Mouse (Mus musculus): ENCODE results near the gene Axin1. TPM values are rescaled to one million over a fixed set of nuclear protein-coding genes. Genes with fewer than 3 reads are reported as not detected.
"Not testable (repeated sequence)": the region's sequence is repeated elsewhere in the genome, so short reads cannot be mapped to it uniquely, and the experiment has no call there.

The Axin1 gene
- total and polyA plus RNA-seq, 3 experiments = 27.8 to 38.8 (median 28.5) TPM

DNA sequence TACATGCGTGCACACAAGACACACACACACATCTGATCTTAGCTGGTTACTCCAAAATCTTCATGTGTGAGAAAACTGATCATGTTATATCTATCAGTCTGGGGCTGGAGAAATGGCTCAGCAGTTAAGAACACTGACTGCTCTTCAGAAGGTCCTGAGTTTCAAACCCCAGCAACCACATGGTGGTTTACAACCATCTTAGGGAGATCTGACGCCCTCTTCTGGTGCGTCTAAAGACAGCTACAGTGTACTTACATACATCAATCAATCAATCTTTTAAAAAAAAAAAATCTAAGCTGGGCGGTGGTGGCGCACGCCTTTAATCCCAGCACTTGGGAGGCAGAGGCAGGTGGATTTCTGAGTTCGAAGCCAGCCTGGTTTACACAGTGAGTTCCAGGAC, 53.0 kb downstream of the Axin1 start:
- H3K27ac ChIP-seq (ENCODE audit: insufficient read depth, low read depth); H3K27me3 ChIP-seq (replicated peaks); H3K4me1 ChIP-seq (ENCODE audit: control insufficient read depth in 1 of 2, insufficient read depth in 2 of 2); H3K9ac ChIP-seq (ENCODE audit: insufficient read depth, low read depth); H3K4me2 ChIP-seq (ENCODE audit: insufficient read depth, low read depth, poor library complexity, severe bottlenecking); H3K9me3 ChIP-seq (replicated peaks; ENCODE audit: low read length); H3K79me2 ChIP-seq (replicated peaks; ENCODE audit: control insufficient read depth, extremely low read depth, insufficient read depth, poor library complexity, severe bottlenecking); DNase-seq (ENCODE audit: extremely low read depth); H3K4me3 ChIP-seq (replicated peaks in 1 of 3; ENCODE audit: low read depth in 2 of 3, low read length in 2 of 3, poor library complexity in 1 of 3); dilution Hi-C loops (cut with MboI; ENCODE audit: extremely low pct_ligation_motif_present, extremely low pct_unique_long_range_greater_than_20kb, low sequenced_read_pairs): not testable (repeated sequence)
- TF ChIP-seq CTCF (conservative IDR thresholded peaks at IDR 0.05 in 1 of 2, IDR thresholded peaks at IDR 0.05 in 1 of 2; ENCODE audit: low read depth in 2 of 2, low read length in 2 of 2) = peak in 1 of 2 experiments; percentile 24; a peak in 1 of 4 replicates
- 0 out of 2 replicates have a peak, but pooled peaks have one; percentile 18 for TF ChIP-seq MYC (IDR thresholded peaks at IDR 0.05; ENCODE audit: low read depth, low read length)
- H3K36me3 ChIP-seq (replicated peaks in 1 of 2; ENCODE audit: control insufficient read depth in 1 of 2, insufficient read depth in 1 of 2, low read length in 1 of 2) = peaks cover 77 to 94% of the 10 kb centered on the region in 2 experiments
- in situ Hi-C loops (cut with MboI; ENCODE audit: low pct_ligation_motif_present, low pct_unique_long_range_greater_than_20kb, low sequenced_read_pairs) = loop anchor here (5.0 kb wide), 1 partner anchor 51 kb away; the partner anchor contains the start of gene Fam234a

DNA sequence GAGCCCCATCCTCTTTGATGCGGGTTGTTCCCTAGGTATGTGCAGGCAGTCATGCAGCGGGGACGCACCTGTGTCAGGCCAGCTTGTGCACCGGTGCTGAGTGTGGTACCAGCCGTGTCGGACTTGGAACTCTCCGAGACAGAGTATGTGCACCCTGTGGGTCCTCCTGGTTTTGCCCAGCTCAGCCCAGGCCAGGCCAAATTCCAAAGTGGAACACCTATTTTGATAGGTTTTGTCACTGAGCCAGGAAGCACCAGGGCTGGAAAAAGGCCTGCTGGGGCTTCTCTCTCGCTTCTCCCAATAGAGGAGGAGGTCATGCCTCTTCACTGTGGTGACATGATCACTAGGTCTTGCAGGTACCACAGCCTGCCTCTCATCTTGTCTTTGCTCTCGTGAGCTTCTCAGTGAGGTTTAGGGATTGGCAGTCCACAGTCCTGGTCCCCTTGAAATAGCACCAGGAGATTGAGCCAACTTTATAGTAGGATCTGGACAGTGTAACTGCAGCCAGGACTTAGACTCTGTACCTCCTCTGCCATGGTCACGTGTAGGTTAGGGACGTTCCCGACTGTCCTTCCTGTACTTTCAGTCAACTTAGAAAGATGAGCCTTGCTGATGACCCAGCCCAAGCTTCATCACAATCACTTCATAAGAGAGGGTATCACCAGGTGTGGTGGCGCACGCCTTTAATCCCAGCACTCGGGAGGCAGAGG, 54.1 kb downstream of the Axin1 start:
- in situ Hi-C loops (cut with MboI; ENCODE audit: low pct_ligation_motif_present, low pct_unique_long_range_greater_than_20kb, low sequenced_read_pairs) = loop anchor here (5.0 kb wide), 1 partner anchor 50 kb away; the partner anchor contains the start of gene Fam234a
- Histone ChIP-seq H3K27me3 (replicated peaks) (no peaks in the 10 kb centered on the region), H3K4me2 (ENCODE audit: insufficient read depth, low read depth, poor library complexity, severe bottlenecking) (no peak overlapping the region), H3K4me1 (ENCODE audit: control insufficient read depth in 1 of 2, insufficient read depth in 2 of 2) (no peaks in the 10 kb centered on the region), H3K9ac (ENCODE audit: insufficient read depth, low read depth) (no peak overlapping the region), H3K9me3 (replicated peaks; ENCODE audit: low read length) (no peaks in the 10 kb centered on the region), H3K4me3 (replicated peaks in 1 of 3; ENCODE audit: low read depth in 2 of 3, low read length in 2 of 3, poor library complexity in 1 of 3) (no peak overlapping the region), H3K27ac (ENCODE audit: insufficient read depth, low read depth) (no peak overlapping the region), H3K36me3 (replicated peaks in 1 of 2; ENCODE audit: control insufficient read depth in 1 of 2, insufficient read depth in 1 of 2, low read length in 1 of 2) (peaks cover 84 to 94% of the 10 kb centered on the region in 2 experiments), H3K79me2 (replicated peaks; ENCODE audit: control insufficient read depth, extremely low read depth, insufficient read depth, poor library complexity, severe bottlenecking) (no peaks in the 10 kb centered on the region)
- DNase-seq (ENCODE audit: extremely low read depth) = no peak
- dilution Hi-C loops (cut with MboI; ENCODE audit: extremely low pct_ligation_motif_present, extremely low pct_unique_long_range_greater_than_20kb, low sequenced_read_pairs) = no loop called here
- TF ChIP-seq ZMIZ1 (IDR thresholded peaks at IDR 0.05; ENCODE audit: low read depth, low read length) = no peak
- no peak for TF ChIP-seq E2F4 (IDR thresholded peaks at IDR 0.05; ENCODE audit: insufficient replicate concordance, low read depth, low read length)
- no peak for TF ChIP-seq POLR2A (IDR thresholded peaks at IDR 0.05; ENCODE audit: low read depth, low read length)
- no peak for TF ChIP-seq MEF2A (IDR thresholded peaks at IDR 0.05; ENCODE audit: borderline replicate concordance, low read depth, low read length)
- TF ChIP-seq NELFE (IDR thresholded peaks at IDR 0.05; ENCODE audit: low read depth, low read length) = no peak
- TF ChIP-seq SIN3A (IDR thresholded peaks at IDR 0.05; ENCODE audit: low read length) = no peak
- no peak for TF ChIP-seq ETS1 (conservative IDR thresholded peaks at IDR 0.05; ENCODE audit: low read depth, low read length)
- TF ChIP-seq RAD21 (IDR thresholded peaks at IDR 0.05; ENCODE audit: low read depth, low read length) = no peak
- TF ChIP-seq CTCF (conservative IDR thresholded peaks at IDR 0.05 in 1 of 2, IDR thresholded peaks at IDR 0.05 in 1 of 2; ENCODE audit: low read depth in 2 of 2, low read length in 2 of 2) = no peak
- TF ChIP-seq CHD2 (IDR thresholded peaks at IDR 0.05; ENCODE audit: low read length) = no peak
- no peak for TF ChIP-seq JUN (IDR thresholded peaks at IDR 0.05; ENCODE audit: insufficient read depth, low read depth, low read length)
- TF ChIP-seq HCFC1 (IDR thresholded peaks at IDR 0.05; ENCODE audit: low read depth, low read length) = no peak
- no peak for TF ChIP-seq ZNF384 (IDR thresholded peaks at IDR 0.05; ENCODE audit: low read depth, low read length)
- no peak for TF ChIP-seq ZKSCAN1 (IDR thresholded peaks at IDR 0.05; ENCODE audit: borderline replicate concordance, low read depth, low read length)
- no peak for TF ChIP-seq TBP (conservative IDR thresholded peaks at IDR 0.05; ENCODE audit: low read depth, low read length)

Data from CH12.LX (cell line).